Mouse (Mus musculus) induced T-regulatory cell, adult 2 months (primary cell): ENCODE results near the gene Myog.
"Not testable (repeated sequence)": the region's sequence is repeated elsewhere in the genome, so short reads cannot be mapped to it uniquely, and the experiment has no call there.

Source experiments
- DNase-seq: peaks from one replicate; pipeline ENCODE4 v3.0.0-alpha.2; 2012; ENCODE audit warnings: low read depth

Myog gene

GRCm38 (mm10) chr1:134289598-134290099 lies at the start of gene Myog:
Gene Myog, plus strand, starts transcription at chr1:134289989.
- DNase-seq = no peak

- DNase-seq = no peak
These were observed 49.1 kb upstream of the Myog start for GRCm38 (mm10) chr1:134240701-134241100.

- DNase-seq = no peak
These were observed 48.5 kb upstream of the Myog start for GRCm38 (mm10) chr1:134241298-134241697.

GRCm38 (mm10) chr1:134242286-134242685 lies 47.5 kb upstream of the Myog start:
- no peak for DNase-seq

GRCm38 (mm10) chr1:134243505-134243904 lies 46.3 kb upstream of the Myog start:
- DNase-seq = no peak

- DNase-seq = peak; percentile 62
These were observed 45.6 kb upstream of the Myog start for GRCm38 (mm10) chr1:134243948-134244914.

- no peak for DNase-seq
These were observed 44.6 kb upstream of the Myog start for GRCm38 (mm10) chr1:134245004-134245717.

GRCm38 (mm10) chr1:134246590-134246989 lies 43.2 kb upstream of the Myog start:
- DNase-seq = no peak

- DNase-seq = not testable (repeated sequence)
These were observed 40.1 kb upstream of the Myog start for GRCm38 (mm10) chr1:134249681-134250080.

GRCm38 (mm10) chr1:134264341-134264740 lies 25.4 kb upstream of the Myog start:
- DNase-seq = no peak

- no peak for DNase-seq
These were observed 24.0 kb upstream of the Myog start for GRCm38 (mm10) chr1:134265797-134266196.

GRCm38 (mm10) chr1:134270026-134270425 lies 19.8 kb upstream of the Myog start:
- no peak for DNase-seq

GRCm38 (mm10) chr1:134272754-134273250 lies 17.0 kb upstream of the Myog start:
- DNase-seq = no peak

- no peak for DNase-seq
These were observed 16.0 kb upstream of the Myog start for GRCm38 (mm10) chr1:134273493-134274395.

GRCm38 (mm10) chr1:134274483-134274920 lies 15.3 kb upstream of the Myog start:
- DNase-seq = no peak

- no peak for DNase-seq
These were observed 13.9 kb upstream of the Myog start for GRCm38 (mm10) chr1:134275616-134276464.

- no peak for DNase-seq
These were observed 13.0 kb upstream of the Myog start for GRCm38 (mm10) chr1:134276823-134277222.

- DNase-seq = no peak
These were observed 9.6 kb upstream of the Myog start for GRCm38 (mm10) chr1:134280174-134280573.

GRCm38 (mm10) chr1:134281563-134281962 lies 8.2 kb upstream of the Myog start:
- DNase-seq = no peak

GRCm38 (mm10) chr1:134282342-134282741 lies 7.4 kb upstream of the Myog start:
- DNase-seq = no peak
